Mouse (Mus musculus): Measurements from ENCODE around the gene Odaph. TPM values are rescaled to one million over a fixed set of nuclear protein-coding genes. Genes with fewer than 3 reads are reported as not detected.

Gene Odaph
- polyA plus RNA-seq, 1 experiment from 2014 or later, result not detected

DNA sequence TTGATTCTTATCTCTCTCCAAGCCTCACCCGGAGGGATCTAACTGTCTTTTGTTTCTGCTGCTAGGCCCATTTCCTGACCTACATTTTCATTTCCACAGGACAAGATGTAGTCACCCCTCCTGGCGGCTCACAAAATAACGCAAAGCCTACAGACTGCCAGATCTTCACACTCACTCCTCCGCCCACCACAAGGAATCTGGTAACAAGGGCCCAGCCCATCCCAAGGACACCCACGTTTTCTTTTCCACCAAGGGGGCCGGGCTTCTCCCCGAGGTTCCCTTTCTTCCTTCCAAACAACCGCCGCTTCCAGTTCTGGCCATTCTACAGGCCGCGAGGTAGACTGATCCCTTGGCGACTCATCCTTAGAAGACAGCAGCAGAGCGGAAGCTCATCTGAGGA lies 7.3 kb downstream of the Odaph start:
- Histone ChIP-seq H3K4me2 (replicated peaks; ENCODE audit: low read depth, low read length) (no peak overlapping the region), H3K27ac (ENCODE audit: low read length) (no peak overlapping the region), H3K27me3 (ENCODE audit: control insufficient read depth, insufficient read depth, low read length) (no peaks in the 10 kb centered on the region), H3K9me3 (ENCODE audit: control insufficient read depth, low read depth, low read length) (peaks cover 3% of the 10 kb centered on the region; the same call in 1 of the 2 replicates), H3K9ac (replicated peaks; ENCODE audit: low read depth, low read length) (no peak overlapping the region), H3K4me1 (ENCODE audit: control insufficient read depth, insufficient read depth, low read length) (no peaks in the 10 kb centered on the region), H3K36me3 (ENCODE audit: control insufficient read depth, insufficient read depth, low read length) (no peaks in the 10 kb centered on the region), H3K4me3 (ENCODE audit: low read depth, low read length) (no peak overlapping the region)
- 64% methylated on average over 13 of the region's 13 CpGs for WGBS
- no peak for ATAC-seq (ENCODE audit: insufficient number of reproducible peaks, insufficient read depth, low FRiP score, low read depth)

DNA sequence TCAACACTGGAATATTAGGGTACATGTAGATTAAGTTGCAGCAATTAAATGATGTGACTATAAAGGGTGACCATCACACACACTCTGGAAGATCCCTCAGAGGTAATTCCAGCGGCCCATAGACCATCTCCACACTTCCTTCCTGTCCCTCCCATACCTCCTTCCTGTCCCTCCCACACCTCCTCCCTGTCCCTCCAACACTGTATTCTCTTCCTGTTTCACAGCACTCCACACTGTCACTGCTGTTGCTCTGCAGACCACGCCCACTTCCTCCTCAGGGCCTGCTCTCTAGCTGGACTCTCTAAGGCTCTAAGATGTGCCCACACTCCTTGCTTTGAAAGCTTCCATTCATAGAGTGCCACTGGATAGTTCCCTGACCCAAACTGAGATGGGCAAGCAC lies 13.5 kb downstream of the Odaph start:
- peaks cover 3% of the 10 kb centered on the region; the same call in 1 of the 2 replicates for H3K9me3 ChIP-seq (ENCODE audit: control insufficient read depth, low read depth, low read length)
- WGBS, result 71% methylated on average over 2 of the region's 2 CpGs
- H3K27ac ChIP-seq (ENCODE audit: low read length), result no peak overlapping the region
- H3K4me2 ChIP-seq (replicated peaks; ENCODE audit: low read depth, low read length), result no peak overlapping the region
- H3K4me3 ChIP-seq (ENCODE audit: low read depth, low read length), result no peak overlapping the region
- no peaks in the 10 kb centered on the region for H3K4me1 ChIP-seq (ENCODE audit: control insufficient read depth, insufficient read depth, low read length)
- H3K36me3 ChIP-seq (ENCODE audit: control insufficient read depth, insufficient read depth, low read length), result no peaks in the 10 kb centered on the region
- ATAC-seq (ENCODE audit: insufficient number of reproducible peaks, insufficient read depth, low FRiP score, low read depth), result no peak
- no peak overlapping the region for H3K9ac ChIP-seq (replicated peaks; ENCODE audit: low read depth, low read length)
- no peaks in the 10 kb centered on the region for H3K27me3 ChIP-seq (ENCODE audit: control insufficient read depth, insufficient read depth, low read length)

DNA sequence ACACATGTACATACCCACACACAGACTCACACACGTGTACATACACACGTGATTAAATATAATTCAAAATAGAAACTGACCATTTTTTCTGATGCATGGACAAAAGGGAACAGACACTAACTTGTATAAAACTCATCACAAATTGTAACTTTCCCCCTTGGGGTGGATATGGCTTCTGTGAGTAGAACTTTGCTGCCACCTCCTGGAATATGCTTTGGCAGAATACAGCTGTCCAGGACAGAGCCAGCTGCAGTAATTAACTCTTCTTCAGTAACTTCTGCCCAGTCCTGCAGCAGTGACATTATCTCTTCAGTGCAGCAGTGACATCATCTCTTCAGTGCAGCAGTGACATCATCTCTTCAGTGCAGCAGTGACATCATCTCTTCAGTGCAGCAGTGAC lies 15.7 kb downstream of the Odaph start:
- 65% methylated on average over 2 of the region's 2 CpGs for WGBS
- Histone ChIP-seq H3K9ac (replicated peaks; ENCODE audit: low read depth, low read length) (no peak overlapping the region), H3K36me3 (ENCODE audit: control insufficient read depth, insufficient read depth, low read length) (no peaks in the 10 kb centered on the region), H3K4me1 (ENCODE audit: control insufficient read depth, insufficient read depth, low read length) (no peaks in the 10 kb centered on the region), H3K27me3 (ENCODE audit: control insufficient read depth, insufficient read depth, low read length) (no peaks in the 10 kb centered on the region), H3K4me2 (replicated peaks; ENCODE audit: low read depth, low read length) (no peak overlapping the region), H3K27ac (ENCODE audit: low read length) (no peak overlapping the region), H3K4me3 (ENCODE audit: low read depth, low read length) (no peak overlapping the region), H3K9me3 (ENCODE audit: control insufficient read depth, low read depth, low read length) (peaks cover 3% of the 10 kb centered on the region; the same call in 1 of the 2 replicates)
- peak; percentile 53; the same call in 1 of the 2 replicates for ATAC-seq (ENCODE audit: insufficient number of reproducible peaks, insufficient read depth, low FRiP score, low read depth)

DNA sequence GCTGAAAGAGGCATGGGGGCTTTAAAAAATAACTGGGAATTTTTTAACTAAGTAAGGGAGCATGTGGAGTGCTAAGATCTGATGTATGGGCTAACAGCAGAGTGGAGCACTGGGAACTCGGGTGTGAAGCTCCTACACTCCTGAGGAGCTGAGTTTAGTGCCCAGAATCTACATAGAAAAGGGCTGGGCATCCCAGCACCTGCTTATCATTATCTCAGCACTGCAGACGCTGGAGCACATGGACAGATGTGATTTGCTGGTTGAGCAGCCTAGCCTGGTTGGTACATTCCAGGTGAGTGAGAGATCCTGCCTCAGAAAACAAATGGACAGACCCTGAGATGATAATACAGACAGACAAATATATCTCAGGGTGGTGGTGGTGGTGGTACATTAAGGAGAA lies 22.6 kb downstream of the Odaph start:
- H3K4me3 ChIP-seq (ENCODE audit: low read depth, low read length), result no peak overlapping the region
- no peak for ATAC-seq (ENCODE audit: insufficient number of reproducible peaks, insufficient read depth, low FRiP score, low read depth)
- no peaks in the 10 kb centered on the region for H3K36me3 ChIP-seq (ENCODE audit: control insufficient read depth, insufficient read depth, low read length)
- H3K4me2 ChIP-seq (replicated peaks; ENCODE audit: low read depth, low read length), result no peak overlapping the region
- H3K9ac ChIP-seq (replicated peaks; ENCODE audit: low read depth, low read length), result no peak overlapping the region
- H3K9me3 ChIP-seq (ENCODE audit: control insufficient read depth, low read depth, low read length), result no peaks in the 10 kb centered on the region
- 30% methylated on average over 2 of the region's 2 CpGs for WGBS
- H3K27me3 ChIP-seq (ENCODE audit: control insufficient read depth, insufficient read depth, low read length), result no peaks in the 10 kb centered on the region
- H3K27ac ChIP-seq (ENCODE audit: low read length), result no peak overlapping the region
- no peaks in the 10 kb centered on the region for H3K4me1 ChIP-seq (ENCODE audit: control insufficient read depth, insufficient read depth, low read length)

DNA sequence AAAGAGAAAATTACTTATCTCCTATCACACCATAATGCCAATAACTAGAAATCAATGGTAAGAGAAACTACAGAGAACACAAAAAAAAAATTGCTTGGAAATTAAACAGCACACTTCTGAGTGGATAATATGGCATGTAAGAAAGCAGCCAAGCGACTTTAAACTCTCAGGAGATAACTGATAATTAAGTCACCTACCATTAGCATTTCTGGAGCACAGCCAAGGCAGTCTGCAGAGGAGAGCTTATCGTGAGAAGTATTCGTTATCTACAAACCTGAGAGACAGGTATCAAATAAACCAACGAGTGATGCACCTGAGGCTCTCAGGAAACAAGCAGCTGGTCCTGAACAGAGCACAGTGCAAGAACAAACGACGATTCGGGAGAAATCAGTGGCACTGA lies 24.5 kb downstream of the Odaph start:
- 57% methylated on average over 7 of the region's 7 CpGs for WGBS
- no peak for ATAC-seq (ENCODE audit: insufficient number of reproducible peaks, insufficient read depth, low FRiP score, low read depth)
- no peaks in the 10 kb centered on the region for H3K36me3 ChIP-seq (ENCODE audit: control insufficient read depth, insufficient read depth, low read length)

DNA sequence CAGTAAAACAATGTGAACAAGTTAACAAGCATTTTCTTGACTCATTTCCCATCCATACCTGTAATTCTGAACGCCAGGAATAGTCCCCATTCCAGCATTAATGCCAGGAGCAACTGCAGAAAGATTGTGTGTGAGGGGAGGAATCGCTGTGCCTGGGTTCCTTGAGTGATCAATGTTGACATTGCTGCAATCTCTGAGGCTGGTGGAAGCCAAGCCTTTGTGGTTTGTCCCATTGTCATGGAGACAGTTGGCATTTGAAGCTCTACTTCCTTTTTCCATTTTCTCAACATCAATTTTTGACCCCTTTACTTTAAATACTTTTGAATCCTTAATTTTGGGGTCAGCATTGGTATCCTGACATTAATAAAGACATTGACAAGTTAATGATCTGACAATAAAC lies 32.7 kb downstream of the Odaph start:
- Histone ChIP-seq H3K27me3 (ENCODE audit: control insufficient read depth, insufficient read depth, low read length) (no peaks in the 10 kb centered on the region), H3K9ac (replicated peaks; ENCODE audit: low read depth, low read length) (no peak overlapping the region), H3K27ac (ENCODE audit: low read length) (no peak overlapping the region), H3K4me3 (ENCODE audit: low read depth, low read length) (no peak overlapping the region), H3K9me3 (ENCODE audit: control insufficient read depth, low read depth, low read length) (no peaks in the 10 kb centered on the region), H3K4me1 (ENCODE audit: control insufficient read depth, insufficient read depth, low read length) (no peaks in the 10 kb centered on the region), H3K36me3 (ENCODE audit: control insufficient read depth, insufficient read depth, low read length) (no peaks in the 10 kb centered on the region), H3K4me2 (replicated peaks; ENCODE audit: low read depth, low read length) (no peak overlapping the region)
- no peak for ATAC-seq (ENCODE audit: insufficient number of reproducible peaks, insufficient read depth, low FRiP score, low read depth)
- WGBS, result 55% methylated on average over 2 of the region's 2 CpGs

More for the DNA sequence above, 24.5 kb downstream of the Odaph start:
- Histone ChIP-seq H3K4me3 (ENCODE audit: low read depth, low read length) (no peak overlapping the region), H3K4me1 (ENCODE audit: control insufficient read depth, insufficient read depth, low read length) (no peaks in the 10 kb centered on the region), H3K27ac (ENCODE audit: low read length) (no peak overlapping the region), H3K27me3 (ENCODE audit: control insufficient read depth, insufficient read depth, low read length) (no peaks in the 10 kb centered on the region), H3K9ac (replicated peaks; ENCODE audit: low read depth, low read length) (no peak overlapping the region), H3K4me2 (replicated peaks; ENCODE audit: low read depth, low read length) (no peak overlapping the region), H3K9me3 (ENCODE audit: control insufficient read depth, low read depth, low read length) (no peaks in the 10 kb centered on the region)

DNA sequence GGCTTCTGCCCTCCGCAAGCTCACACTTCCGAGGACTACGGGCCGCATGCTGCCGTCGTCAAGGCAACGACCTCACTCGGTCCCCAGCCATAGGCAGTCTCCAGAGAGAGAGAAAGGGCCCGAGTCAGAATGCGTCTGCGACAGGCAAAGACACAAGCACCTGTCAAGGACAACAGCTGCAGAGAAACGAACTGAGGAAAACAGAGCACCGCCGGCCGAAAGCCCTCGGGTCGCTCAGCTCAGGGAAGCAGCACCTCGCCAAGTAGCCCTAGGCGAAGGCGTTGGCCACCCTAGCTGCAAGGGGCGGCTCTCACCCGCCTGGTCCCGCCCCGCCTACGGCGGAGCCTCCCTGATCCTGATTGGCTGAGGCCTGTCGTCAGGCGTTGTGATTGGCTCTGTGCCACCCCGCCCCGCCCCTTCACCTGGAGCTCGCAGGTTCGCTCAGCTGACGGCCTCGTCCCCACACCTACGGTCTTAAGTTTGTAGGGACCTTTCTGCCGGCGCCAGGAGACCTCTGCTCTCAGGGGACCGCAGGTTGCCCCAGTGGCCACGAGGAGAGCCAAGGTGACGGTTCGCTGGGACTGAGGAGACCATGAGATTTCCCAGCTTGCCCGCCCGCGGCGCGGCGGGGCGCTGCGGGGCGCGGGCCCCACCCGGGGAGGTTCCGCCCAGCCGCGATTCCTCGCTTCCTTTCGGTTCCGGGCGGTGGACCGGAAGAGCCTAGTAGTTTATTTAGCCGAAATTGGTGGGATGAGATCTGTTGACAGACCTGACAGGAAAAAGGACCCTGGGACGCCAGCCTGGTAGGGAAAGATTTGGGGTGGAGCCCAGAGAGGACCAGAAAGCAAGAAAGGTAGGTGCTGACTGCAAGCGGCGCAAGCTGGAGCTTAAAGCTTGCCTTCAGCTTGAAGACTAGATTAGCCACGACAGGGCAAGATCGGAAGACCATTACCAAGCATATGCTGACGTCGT lies 55.4 kb downstream of the Odaph start:
- peak overlapping the region; percentile 57 for H3K9ac ChIP-seq (replicated peaks; ENCODE audit: low read depth, low read length)

DNA sequence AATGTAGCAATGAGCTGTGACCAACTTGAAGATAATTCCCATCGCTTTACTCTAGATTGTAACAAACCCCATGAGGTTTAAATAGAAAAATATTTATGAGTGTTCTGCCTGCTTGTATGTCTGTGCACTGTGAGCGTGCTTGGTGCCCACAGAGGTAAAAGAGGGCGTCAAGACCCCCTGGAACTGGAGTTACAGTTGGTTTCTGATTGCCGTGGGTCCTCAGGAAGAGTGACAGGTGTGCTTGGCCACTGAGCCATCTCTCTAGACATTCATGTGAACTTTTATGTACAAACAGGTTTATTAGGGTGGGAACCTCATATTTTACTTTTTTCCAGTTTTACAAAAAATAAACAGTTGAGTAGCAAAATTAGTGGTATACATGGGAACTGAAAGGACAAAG lies 56.5 kb downstream of the Odaph start, which contains the start of gene Cdkl2:
Cdkl2 (minus strand) TSS at position 101 of the 400 bp plus-strand sequence.
- Histone ChIP-seq H3K4me1 (ENCODE audit: control insufficient read depth, insufficient read depth, low read length) (no peaks in the 10 kb centered on the region; the same call in 1 of the 2 replicates), H3K27ac (ENCODE audit: low read length) (no peak within 1 kb of the TSS), H3K27me3 (ENCODE audit: control insufficient read depth, insufficient read depth, low read length) (no peaks in the 10 kb centered on the region), H3K9ac (replicated peaks; ENCODE audit: low read depth, low read length) (peak within 1 kb of the TSS; percentile 57), H3K9me3 (ENCODE audit: control insufficient read depth, low read depth, low read length) (no peaks in the 10 kb centered on the region), H3K4me2 (replicated peaks; ENCODE audit: low read depth, low read length) (peak within 1 kb of the TSS; percentile 48), H3K4me3 (ENCODE audit: low read depth, low read length) (peak within 1 kb of the TSS; percentile 70), H3K36me3 (ENCODE audit: control insufficient read depth, insufficient read depth, low read length) (no peaks in the 10 kb centered on the region)
- no peak for ATAC-seq (ENCODE audit: insufficient number of reproducible peaks, insufficient read depth, low FRiP score, low read depth)
- 66% methylated on average over 4 of the region's 4 CpGs for WGBS

More for the DNA sequence above, 55.4 kb downstream of the Odaph start:
- H3K27ac ChIP-seq (ENCODE audit: low read length), result no peak overlapping the region
- H3K9me3 ChIP-seq (ENCODE audit: control insufficient read depth, low read depth, low read length), result no peaks in the 10 kb centered on the region
- H3K36me3 ChIP-seq (ENCODE audit: control insufficient read depth, insufficient read depth, low read length), result no peaks in the 10 kb centered on the region
- H3K4me3 ChIP-seq (ENCODE audit: low read depth, low read length), result peak overlapping the region; percentile 70
- peak; percentile 100 for ATAC-seq (ENCODE audit: insufficient number of reproducible peaks, insufficient read depth, low FRiP score, low read depth)
- under 1% methylated on average over 68 of the region's 68 CpGs for WGBS
- no peaks in the 10 kb centered on the region for H3K27me3 ChIP-seq (ENCODE audit: control insufficient read depth, insufficient read depth, low read length)
- no peaks in the 10 kb centered on the region; the same call in 1 of the 2 replicates for H3K4me1 ChIP-seq (ENCODE audit: control insufficient read depth, insufficient read depth, low read length)
- H3K4me2 ChIP-seq (replicated peaks; ENCODE audit: low read depth, low read length), result peak overlapping the region; percentile 48

All from stomach, embryonic 14.5 days (tissue).